Mouse (Mus musculus) hindbrain, postnatal 0 days (tissue): Measurements from ENCODE around the gene Necap1. TPM values are rescaled to one million over a fixed set of nuclear protein-coding genes. Genes with fewer than 3 reads are reported as not detected.

Source experiments
- ATAC-seq: fragments of 200-750 bp; cut with Nextera tagmentation; 2 replicates; pipeline ENCODE4 v1.8.0; 2017; ENCODE audit warnings: mild to moderate bottlenecking, moderate TSS enrichment, moderate library complexity
- DNase-seq: peaks from one replicate; pipeline ENCODE4 v3.0.0-alpha.2; 2015; ENCODE audit warnings: low spot score
- H3K27ac ChIP-seq: fragments of 300-500 bp; sonication (generic); 2 replicates; pipeline ENCODE4 v1.5.1; 2014; ENCODE audit warnings: mild to moderate bottlenecking
- H3K27me3 ChIP-seq: fragments of 300-500 bp; sonication (generic); 2 replicates; pipeline ENCODE4 v1.6.1; 2014; ENCODE audit warnings: low read length, mixed read lengths; ENCODE audit not compliant: insufficient read depth
- H3K36me3 ChIP-seq: fragments of 300-500 bp; sonication (generic); 2 replicates; pipeline ENCODE4 v1.6.1; 2014; ENCODE audit warnings: low read length, mixed read lengths; ENCODE audit not compliant: insufficient read depth
- H3K4me1 ChIP-seq: fragments of 300-500 bp; sonication (generic); 2 replicates; pipeline ENCODE4 v1.6.1; 2014; ENCODE audit warnings: antibody characterized with exemption, low read length, mixed read lengths; ENCODE audit not compliant: insufficient read depth
- H3K4me2 ChIP-seq: fragments of 300-500 bp; sonication (generic); 2 replicates; pipeline ENCODE4 v1.6.1; 2014; ENCODE audit warnings: low read depth, mild to moderate bottlenecking, low read length, moderate library complexity, mixed read lengths
- H3K4me3 ChIP-seq: fragments of 300-500 bp; sonication (generic); 2 replicates; pipeline ENCODE4 v1.5.1; 2014; ENCODE audit warnings: low read length
- H3K9ac ChIP-seq: fragments of 300-500 bp; sonication (generic); replicated peaks from 2 replicates; pipeline ENCODE4 v1.6.1; 2014; ENCODE audit warnings: mild to moderate bottlenecking, low read length, moderate library complexity, mixed read lengths
- H3K9me3 ChIP-seq: fragments of 300-500 bp; sonication (generic); 2 replicates; pipeline ENCODE4 v1.6.1; 2016; ENCODE audit warnings: low read length, mixed read lengths
- CTCF ChIP-seq: IDR thresholded peaks from 2 replicates; pipeline ENCODE4 v1.5.1; 2016; ENCODE audit warnings: antibody characterized with exemption, control low read depth, low read depth
- WGBS: fragments of 180-500 bp; shearing (Covaris S2); extraction: QIAGEN DNeasy Blood & Tissue Kit; methylation state at CpG from one replicate; pipeline ENCODE4 v1.1.7; 2014; 5-methylcytosine and 5-hydroxymethylcytosine counted together
- polyA plus RNA-seq: library from polyadenylated mRNA; unstranded; fragments of >200 nt; fragmentation: Nextera tagmentation; extraction: Ambion mirVana; gene quantifications from 2 replicates; pipeline ENCODE4 v1.2.1, GENCODE M21; 2015
- total RNA-seq: library from RNA; depleted of rRNA; stranded (reverse); fragments of >200 nt; gene quantifications from 2 replicates; pipeline ENCODE4 v1.2.3, GENCODE M21; 2014

The Necap1 gene
- total and polyA plus RNA-seq, 2 experiments from 2014 or later: 121 to 162 TPM

- H3K9me3 ChIP-seq: 0 out of 2 replicates have a peak, but pooled peaks cover 3% of the 10 kb centered on the region
- H3K9ac ChIP-seq: no peak overlapping the region
- H3K4me3 ChIP-seq: no peak overlapping the region
- no peak for TF ChIP-seq CTCF
- no peaks in the 10 kb centered on the region for H3K27me3 ChIP-seq
- DNase-seq (no peak), ATAC-seq (no peak)
- no peaks in the 10 kb centered on the region for H3K36me3 ChIP-seq
- WGBS: 75% methylated on average over 1 of the region's 1 CpGs
- H3K4me2 ChIP-seq: no peak overlapping the region
- H3K4me1 ChIP-seq: no peaks in the 10 kb centered on the region
- H3K27ac ChIP-seq: no peak overlapping the region
Observed at GRCm38 (mm10) chr6:122862871-122863270, 11.4 kb upstream of the Necap1 start.

- 65% methylated on average over 4 of the region's 4 CpGs for WGBS
- DNase-seq (peak; percentile 51), ATAC-seq (0 out of 2 replicates have a peak, but pooled peaks have one; percentile 40)
- no peak overlapping the region for H3K4me2 ChIP-seq
- no peak overlapping the region for H3K4me3 ChIP-seq
- H3K9ac ChIP-seq: no peak overlapping the region
- H3K36me3 ChIP-seq: no peaks in the 10 kb centered on the region
- no peaks in the 10 kb centered on the region for H3K27me3 ChIP-seq
- no peaks in the 10 kb centered on the region for H3K9me3 ChIP-seq
- no peak overlapping the region for H3K27ac ChIP-seq
- H3K4me1 ChIP-seq: no peaks in the 10 kb centered on the region
- TF ChIP-seq CTCF: peak; percentile 63
Observed at GRCm38 (mm10) chr6:122867914-122868313, 6.4 kb upstream of the Necap1 start.

GRCm38 (mm10) chr6:122869846-122870245 lies 4.4 kb upstream of the Necap1 start:
- Histone ChIP-seq H3K4me3 (no peak overlapping the region), H3K27ac (no peak overlapping the region), H3K9me3 (no peaks in the 10 kb centered on the region), H3K4me2 (no peak overlapping the region), H3K4me1 (no peaks in the 10 kb centered on the region), H3K9ac (no peak overlapping the region), H3K36me3 (no peaks in the 10 kb centered on the region), H3K27me3 (no peaks in the 10 kb centered on the region)
- WGBS: 89% methylated on average over 11 of the region's 11 CpGs
- DNase-seq: no peak
- no peak for TF ChIP-seq CTCF
- ATAC-seq: no peak

GRCm38 (mm10) chr6:122872800-122873199 lies 1.5 kb upstream of the Necap1 start:
- no peak for TF ChIP-seq CTCF
- no peak overlapping the region for H3K4me2 ChIP-seq

GRCm38 (mm10) chr6:122874720-122875389 lies 581 bp downstream of the Necap1 start:
- Histone ChIP-seq H3K27ac (peak overlapping the region; percentile 94), H3K9ac (peak overlapping the region; percentile 96), H3K4me3 (peak overlapping the region; percentile 93), H3K9me3 (no peaks in the 10 kb centered on the region), H3K27me3 (no peaks in the 10 kb centered on the region), H3K4me1 (0 out of 2 replicates have a peak, but pooled peaks cover 5% of the 10 kb centered on the region), H3K4me2 (peak overlapping the region; percentile 61), H3K36me3 (peaks cover 12% of the 10 kb centered on the region; the same call in 1 of the 2 replicates)
- under 1% methylated on average over 31 of the region's 31 CpGs for WGBS
- DNase-seq: peak; percentile 76
- ATAC-seq: peak; percentile 84
- TF ChIP-seq CTCF: no peak

More at GRCm38 (mm10) chr6:122872800-122873199, 1.5 kb upstream of the Necap1 start:
- Histone ChIP-seq H3K27ac (no peak overlapping the region), H3K36me3 (no peaks in the 10 kb centered on the region), H3K4me1 (0 out of 2 replicates have a peak, but pooled peaks cover 5% of the 10 kb centered on the region), H3K27me3 (no peaks in the 10 kb centered on the region), H3K9me3 (no peaks in the 10 kb centered on the region), H3K9ac (no peak overlapping the region), H3K4me3 (no peak overlapping the region)
- DNase-seq (no peak), ATAC-seq (no peak)
- WGBS: 93% methylated on average over 5 of the region's 5 CpGs

GRCm38 (mm10) chr6:122879141-122879735 lies 5.0 kb downstream of the Necap1 start:
- H3K27ac ChIP-seq: no peak overlapping the region
- ATAC-seq: no peak
- no peak overlapping the region for H3K4me2 ChIP-seq
- 0 out of 2 replicates have a peak, but pooled peaks cover 5% of the 10 kb centered on the region for H3K4me1 ChIP-seq
- H3K27me3 ChIP-seq: no peaks in the 10 kb centered on the region
- H3K9ac ChIP-seq: no peak overlapping the region
- no peak overlapping the region for H3K4me3 ChIP-seq
- TF ChIP-seq CTCF: no peak
- H3K36me3 ChIP-seq: peaks cover 50% of the 10 kb centered on the region
- no peaks in the 10 kb centered on the region for H3K9me3 ChIP-seq
- 93% methylated on average over 7 of the region's 7 CpGs for WGBS
- DNase-seq: no peak
